Mouse (Mus musculus) liver, embryonic 13.5 days (tissue): ENCODE measurements around the gene Adam23. TPM values are rescaled to one million over a fixed set of nuclear protein-coding genes. Genes with fewer than 3 reads are reported as not detected.

ENCODE experiments used
- ATAC-seq: fragments of 200-750 bp; cut with Nextera tagmentation; 2 replicates; pipeline ENCODE4 v1.8.0; 2017; ENCODE audit warnings: low read depth, mild to moderate bottlenecking, moderate number of reproducible peaks, moderate library complexity
- DNase-seq: peaks from one replicate; pipeline ENCODE4 v3.0.0; 2022
- H3K27ac ChIP-seq: fragments of 300-500 bp; sonication (generic); 2 replicates; pipeline ENCODE4 v1.5.1; 2015; ENCODE audit warnings: moderate library complexity, mild to moderate bottlenecking, inconsistent platforms
- H3K27me3 ChIP-seq: fragments of 300-500 bp; sonication (generic); 2 replicates; pipeline ENCODE4 v1.6.1; 2015; ENCODE audit warnings: mild to moderate bottlenecking, inconsistent platforms
- H3K36me3 ChIP-seq: fragments of 300-500 bp; sonication (generic); 2 replicates; pipeline ENCODE4 v1.6.1; 2015; ENCODE audit warnings: mild to moderate bottlenecking, inconsistent platforms
- H3K4me1 ChIP-seq: fragments of 300-500 bp; sonication (generic); replicated peaks from 2 replicates; pipeline ENCODE4 v1.6.1; 2015; ENCODE audit warnings: inconsistent platforms
- H3K4me2 ChIP-seq: fragments of 300-500 bp; sonication (generic); 2 replicates; pipeline ENCODE4 v1.6.1; 2015; ENCODE audit warnings: inconsistent platforms, mild to moderate bottlenecking, moderate library complexity
- H3K4me3 ChIP-seq: fragments of 300-500 bp; sonication (generic); replicated peaks from 2 replicates; pipeline ENCODE4 v1.5.1; 2015; ENCODE audit warnings: mild to moderate bottlenecking, inconsistent platforms
- H3K9ac ChIP-seq: fragments of 300-500 bp; sonication (generic); 2 replicates; pipeline ENCODE4 v1.6.1; 2015; ENCODE audit warnings: mild to moderate bottlenecking, inconsistent platforms
- H3K9me3 ChIP-seq: fragments of 300-500 bp; sonication (generic); replicated peaks from 2 replicates; pipeline ENCODE4 v1.6.1; 2016; ENCODE audit warnings: inconsistent platforms
- WGBS: fragments of 180-500 bp; shearing (Covaris S2); methylation state at CpG from one replicate; pipeline ENCODE4 v1.1.7; 2015; ENCODE audit not compliant: insufficient replicate concordance; 5-methylcytosine and 5-hydroxymethylcytosine counted together
- polyA plus RNA-seq: library from polyadenylated mRNA; unstranded; fragments of >200 nt; fragmentation: Nextera tagmentation; extraction: Ambion mirVana; gene quantifications from 2 replicates; pipeline ENCODE4 v1.2.1, GENCODE M21; 2015

Gene Adam23
- polyA plus RNA-seq, 1 experiment from 2014 or later: 0.12 TPM

DNA sequence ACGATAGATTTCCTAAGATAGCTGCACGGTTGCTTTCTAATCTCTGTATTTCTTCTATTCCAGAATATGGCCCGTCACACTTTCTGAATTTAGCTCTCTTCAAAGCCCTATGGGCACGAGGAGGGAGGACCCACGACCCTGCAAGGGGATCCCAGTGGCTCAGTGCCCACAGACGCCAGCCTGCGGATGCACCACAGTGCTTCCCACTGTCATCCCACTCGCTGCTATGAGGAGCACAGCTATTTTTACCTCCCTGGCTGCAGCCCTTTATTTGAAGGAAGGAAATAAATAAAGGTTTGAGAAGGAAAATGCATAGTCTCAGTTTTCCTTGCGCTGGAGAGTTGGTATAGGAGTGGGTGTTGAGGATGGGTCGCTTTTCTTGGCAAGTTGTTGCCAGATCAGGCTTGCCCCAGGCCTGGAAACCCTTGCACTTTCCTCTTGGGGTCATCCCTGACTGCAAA lies 512 bp upstream of the Adam23 start:
- Histone ChIP-seq H3K9me3 (no peaks in the 10 kb centered on the region), H3K9ac (no peak overlapping the region), H3K27me3 (peaks cover 51% of the 10 kb centered on the region), H3K4me3 (no peak overlapping the region), H3K27ac (no peak overlapping the region), H3K36me3 (no peaks in the 10 kb centered on the region), H3K4me1 (no peaks in the 10 kb centered on the region), H3K4me2 (no peak overlapping the region)
- WGBS: 44% methylated on average over 10 of the region's 10 CpGs
- DNase-seq (no peak), ATAC-seq (no peak)

DNA sequence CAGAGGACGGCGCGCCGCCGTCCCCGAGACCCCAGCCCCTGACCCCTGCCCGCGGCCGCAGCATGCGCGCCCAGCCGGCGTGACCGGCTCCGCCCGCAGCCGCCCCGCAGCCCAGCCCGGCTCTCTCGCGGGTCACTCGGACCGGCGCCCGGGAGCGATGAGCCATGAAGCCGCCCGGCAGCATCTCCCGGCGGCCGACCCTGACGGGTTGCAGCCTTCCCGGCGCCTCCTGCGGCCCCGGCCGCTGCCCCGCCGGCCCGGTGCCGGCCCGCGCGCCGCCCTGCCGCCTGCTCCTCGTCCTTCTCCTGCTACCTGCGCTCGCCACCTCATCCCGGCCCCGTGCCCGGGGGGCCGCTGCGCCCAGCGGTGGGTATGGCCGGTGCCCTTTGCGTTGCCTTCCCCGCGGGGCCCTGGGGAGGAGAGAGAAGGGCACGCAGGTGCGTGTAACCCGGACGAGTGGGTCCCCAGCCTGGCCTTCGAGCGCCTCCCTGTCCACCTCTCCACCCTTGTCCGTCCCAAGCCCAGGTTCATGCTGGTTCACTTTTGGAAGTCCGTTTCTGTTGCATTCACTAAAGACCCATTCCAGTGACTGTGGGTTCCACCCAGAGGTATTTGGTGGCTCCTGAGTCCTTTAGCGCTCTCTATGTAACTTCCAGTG lies 485 bp downstream of the Adam23 start:
- Histone ChIP-seq H3K9ac (no peak overlapping the region), H3K4me1 (no peaks in the 10 kb centered on the region), H3K27ac (no peak overlapping the region), H3K27me3 (peaks cover 51% of the 10 kb centered on the region), H3K4me2 (peak overlapping the region; percentile 63), H3K36me3 (no peaks in the 10 kb centered on the region), H3K4me3 (peak overlapping the region; percentile 50), H3K9me3 (no peaks in the 10 kb centered on the region)
- 2% methylated on average over 52 of the region's 68 CpGs for WGBS
- ATAC-seq: no peak
- DNase-seq: no peak

- peak overlapping the region; percentile 63 for H3K4me2 ChIP-seq
- H3K9me3 ChIP-seq: no peaks in the 10 kb centered on the region
- no peaks in the 10 kb centered on the region for H3K36me3 ChIP-seq
- peaks cover 51% of the 10 kb centered on the region for H3K27me3 ChIP-seq
- no peak for ATAC-seq
- H3K27ac ChIP-seq: no peak overlapping the region
- H3K4me1 ChIP-seq: no peaks in the 10 kb centered on the region
- H3K9ac ChIP-seq: no peak overlapping the region
- H3K4me3 ChIP-seq: no peak overlapping the region
- no peak for DNase-seq
- WGBS: 70% methylated on average over 2 of the region's 2 CpGs
Observed at GRCm38 (mm10) chr1:63446721-63447120, 1.0 kb downstream of the Adam23 start.

GRCm38 (mm10) chr1:63450091-63450490 lies 4.4 kb downstream of the Adam23 start:
- no peak for ATAC-seq

GRCm38 (mm10) chr1:63453332-63453887 lies 7.7 kb downstream of the Adam23 start:
- no peak overlapping the region for H3K27ac ChIP-seq
- no peak overlapping the region for H3K4me3 ChIP-seq
- H3K4me2 ChIP-seq: no peak overlapping the region
- no peaks in the 10 kb centered on the region for H3K4me1 ChIP-seq
- no peaks in the 10 kb centered on the region for H3K9me3 ChIP-seq
- DNase-seq (no peak), ATAC-seq (peak; percentile 80)
- peaks cover 4% of the 10 kb centered on the region for H3K27me3 ChIP-seq
- H3K9ac ChIP-seq: no peak overlapping the region
- 16% methylated on average over 5 of the region's 5 CpGs for WGBS
- H3K36me3 ChIP-seq: no peaks in the 10 kb centered on the region

More at GRCm38 (mm10) chr1:63450091-63450490, 4.4 kb downstream of the Adam23 start:
- no peaks in the 10 kb centered on the region for H3K4me1 ChIP-seq
- H3K36me3 ChIP-seq: no peaks in the 10 kb centered on the region
- no peak overlapping the region for H3K4me3 ChIP-seq
- H3K9me3 ChIP-seq: no peaks in the 10 kb centered on the region
- 46% methylated on average over 4 of the region's 4 CpGs for WGBS
- H3K27me3 ChIP-seq: peaks cover 38% of the 10 kb centered on the region
- no peak for DNase-seq
- H3K27ac ChIP-seq: no peak overlapping the region
- H3K4me2 ChIP-seq: no peak overlapping the region
- H3K9ac ChIP-seq: no peak overlapping the region

- 51% methylated on average over 8 of the region's 8 CpGs for WGBS
- Histone ChIP-seq H3K9ac (no peak overlapping the region), H3K4me1 (no peaks in the 10 kb centered on the region), H3K36me3 (no peaks in the 10 kb centered on the region), H3K27ac (no peak overlapping the region), H3K27me3 (no peaks in the 10 kb centered on the region), H3K4me2 (no peak overlapping the region), H3K4me3 (no peak overlapping the region), H3K9me3 (no peaks in the 10 kb centered on the region)
- no peak for DNase-seq
- no peak for ATAC-seq
Observed at GRCm38 (mm10) chr1:63457801-63458519, 12.3 kb downstream of the Adam23 start.

- no peak overlapping the region for H3K4me3 ChIP-seq
- no peak for ATAC-seq
Observed at GRCm38 (mm10) chr1:63459151-63459550, 13.5 kb downstream of the Adam23 start.

GRCm38 (mm10) chr1:63459926-63460325 lies 14.2 kb downstream of the Adam23 start:
- no peak overlapping the region for H3K4me2 ChIP-seq
- ATAC-seq: no peak
- no peak overlapping the region for H3K27ac ChIP-seq
- no peaks in the 10 kb centered on the region for H3K36me3 ChIP-seq
- H3K4me3 ChIP-seq: no peak overlapping the region
- DNase-seq: no peak
- no peaks in the 10 kb centered on the region for H3K27me3 ChIP-seq
- 64% methylated on average over 6 of the region's 6 CpGs for WGBS
- no peaks in the 10 kb centered on the region for H3K9me3 ChIP-seq
- no peak overlapping the region for H3K9ac ChIP-seq
- no peaks in the 10 kb centered on the region for H3K4me1 ChIP-seq

More at GRCm38 (mm10) chr1:63459151-63459550, 13.5 kb downstream of the Adam23 start:
- Histone ChIP-seq H3K9me3 (no peaks in the 10 kb centered on the region), H3K36me3 (no peaks in the 10 kb centered on the region), H3K9ac (no peak overlapping the region), H3K4me2 (no peak overlapping the region), H3K4me1 (no peaks in the 10 kb centered on the region), H3K27ac (no peak overlapping the region), H3K27me3 (no peaks in the 10 kb centered on the region)
- no peak for DNase-seq
- WGBS: 91% methylated on average over 3 of the region's 3 CpGs

GRCm38 (mm10) chr1:63464441-63464840 lies 18.8 kb downstream of the Adam23 start:
- Histone ChIP-seq H3K36me3 (no peaks in the 10 kb centered on the region), H3K27ac (no peak overlapping the region), H3K4me1 (no peaks in the 10 kb centered on the region), H3K4me3 (no peak overlapping the region), H3K9me3 (no peaks in the 10 kb centered on the region), H3K9ac (no peak overlapping the region), H3K4me2 (no peak overlapping the region), H3K27me3 (no peaks in the 10 kb centered on the region)
- no peak for DNase-seq
- WGBS: 52% methylated on average over 1 of the region's 1 CpGs
- no peak for ATAC-seq

DNA sequence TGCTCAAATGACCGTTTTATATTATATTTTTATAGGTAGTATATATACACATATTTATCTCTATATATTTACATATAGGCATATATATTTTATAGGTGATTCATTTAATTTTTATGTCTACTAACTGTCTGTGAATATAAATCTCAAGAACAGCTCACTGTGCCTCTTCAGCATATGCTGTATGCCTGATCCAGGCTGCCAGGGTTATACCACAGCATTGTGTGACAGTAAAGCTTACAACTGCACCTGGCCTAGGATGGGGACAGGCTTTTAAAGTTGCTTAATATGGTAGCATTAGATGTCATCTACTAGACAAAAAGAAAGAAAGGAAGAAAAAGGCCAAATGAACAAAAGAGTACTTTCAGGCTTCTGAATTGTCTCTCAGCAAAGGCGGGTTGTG lies 27.6 kb downstream of the Adam23 start:
- Histone ChIP-seq H3K4me2 (no peak overlapping the region), H3K9ac (no peak overlapping the region), H3K4me3 (no peak overlapping the region), H3K9me3 (no peaks in the 10 kb centered on the region), H3K4me1 (no peaks in the 10 kb centered on the region), H3K27me3 (no peaks in the 10 kb centered on the region), H3K27ac (no peak overlapping the region), H3K36me3 (no peaks in the 10 kb centered on the region)
- ATAC-seq (no peak), DNase-seq (no peak)
- WGBS: 64% methylated on average over 2 of the region's 2 CpGs

DNA sequence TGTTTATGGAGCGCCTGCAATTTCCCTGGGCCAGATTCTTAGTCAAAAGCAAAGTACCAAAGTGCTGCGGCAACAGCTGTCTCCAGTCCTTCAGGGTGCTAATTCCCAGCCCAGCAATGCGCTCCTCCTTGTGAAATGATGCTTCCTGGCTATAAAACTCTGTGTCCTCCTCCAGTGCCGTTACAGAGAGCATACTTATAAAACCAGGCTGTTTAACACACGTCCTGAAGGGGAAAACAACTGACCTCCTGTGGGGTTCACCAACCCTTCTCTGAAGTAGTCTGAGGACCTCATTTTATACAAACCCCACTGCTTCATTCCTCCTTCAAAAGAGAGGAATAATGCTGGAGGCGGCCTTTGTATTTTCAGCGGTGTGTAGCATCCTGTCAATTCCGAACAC lies 28.0 kb downstream of the Adam23 start:
- Histone ChIP-seq H3K4me2 (no peak overlapping the region), H3K27me3 (no peaks in the 10 kb centered on the region), H3K4me3 (no peak overlapping the region), H3K27ac (no peak overlapping the region), H3K9me3 (no peaks in the 10 kb centered on the region), H3K9ac (no peak overlapping the region), H3K4me1 (no peaks in the 10 kb centered on the region), H3K36me3 (no peaks in the 10 kb centered on the region)
- no peak for ATAC-seq
- 64% methylated on average over 8 of the region's 8 CpGs for WGBS
- DNase-seq: no peak
